Mouse (Mus musculus) spleen, adult 2 months (tissue): ENCODE measurements at regions not wholly inside any gene's neighbourhood (a gene's known extent, or its start where the extent isn't known, plus 50 kb on each side); places are given as distances from the start of the nearest gene placed in this dataset.

Experiments
- CTCF ChIP-seq: fragments of 200-500 bp; IDR thresholded peaks from 2 replicates; pipeline ENCODE4 v1.5.1; 2011; ENCODE audit warnings: mild to moderate bottlenecking, inconsistent platforms; ENCODE audit not compliant: insufficient read depth, insufficient read length, insufficient replicate concordance; ENCODE audit errors: extremely low read depth
- POLR2A ChIP-seq: fragments of 200-500 bp; IDR thresholded peaks from 2 replicates; pipeline ENCODE4 v1.6.1; 2011; ENCODE audit warnings: low read depth, low read length, inconsistent platforms

GRCm38 (mm10) chr7:130046086-130046485 is 454.4 kb downstream of the Wdr11 start:
- TF ChIP-seq POLR2A (no peak), CTCF (no peak)
